Mouse (Mus musculus) G1E (cell line): ENCODE results near the gene Mpg.

Source experiments
- CTCF ChIP-seq: IDR thresholded peaks from 2 replicates; pipeline ENCODE4 v1.5.1; 2012; ENCODE audit warnings: low read depth, low read length, inconsistent platforms, mixed read lengths
- GATA1 ChIP-seq: IDR thresholded peaks from 2 replicates; pipeline ENCODE4 v1.6.1; 2012; ENCODE audit warnings: borderline replicate concordance, low read length, inconsistent platforms, mixed read lengths
- GATA2 ChIP-seq: IDR thresholded peaks from 2 replicates; pipeline ENCODE4 v1.6.1; 2012; ENCODE audit warnings: low read depth, low read length, inconsistent platforms, borderline replicate concordance
- POLR2AphosphoS5 ChIP-seq: IDR thresholded peaks from 2 replicates; pipeline ENCODE4 v1.6.1; 2012; ENCODE audit warnings: low read depth, low read length, inconsistent platforms; ENCODE audit not compliant: insufficient replicate concordance
- TAL1 ChIP-seq: conservative IDR thresholded peaks from 2 replicates; pipeline ENCODE4 v1.6.1; 2012; ENCODE audit warnings: low read depth, low read length, inconsistent platforms, mixed read lengths

DNA sequence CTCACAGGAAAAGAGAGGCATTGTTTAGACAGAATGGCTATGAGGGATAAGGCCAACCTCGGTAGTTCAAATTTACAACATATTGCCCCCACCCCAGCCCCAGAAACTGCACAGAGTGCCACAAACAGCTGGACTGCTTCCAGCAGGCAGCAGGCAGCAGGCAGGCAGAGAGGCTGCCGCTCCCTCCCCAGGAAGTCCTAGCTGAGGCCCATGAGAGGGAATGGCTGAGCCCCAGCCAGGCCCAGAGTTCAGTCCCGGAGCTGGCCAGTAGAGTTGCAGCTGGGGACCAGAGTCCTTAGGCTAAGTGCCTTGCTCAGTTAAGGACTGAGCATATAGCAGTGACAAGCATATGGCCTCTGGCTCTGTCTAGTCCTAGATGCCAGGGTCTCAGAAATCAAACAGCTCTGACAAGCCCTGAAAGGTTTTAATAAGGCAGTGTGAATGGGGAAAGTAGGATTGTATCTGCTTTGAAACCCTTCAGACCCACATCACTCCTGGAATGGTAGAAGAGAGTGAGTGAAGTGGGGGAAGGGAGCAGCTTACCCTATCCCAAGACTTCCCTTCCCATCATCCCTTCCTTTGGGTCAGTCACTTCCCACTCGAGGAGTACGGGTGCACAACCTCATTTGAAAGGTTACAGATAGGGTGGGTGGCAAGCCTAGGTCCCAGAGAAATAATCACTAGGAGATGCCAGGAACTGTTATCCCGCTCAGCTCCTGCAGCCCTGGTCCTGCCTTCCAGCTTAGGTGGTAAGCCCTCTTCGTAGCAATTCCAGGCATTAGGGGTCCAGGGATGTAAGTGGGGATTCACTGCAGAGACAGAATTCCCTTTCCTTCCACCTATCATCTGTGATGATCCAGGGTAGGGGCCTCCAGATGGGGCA is 842 bp upstream of the Mpg start:
- TF ChIP-seq CTCF, result no peak
- TF ChIP-seq TAL1, result no peak
- no peak for TF ChIP-seq POLR2AphosphoS5
- no peak for TF ChIP-seq GATA1
- TF ChIP-seq GATA2, result no peak
